Comparison of ENCODE assay signal across 21 mouse cellular contexts in genomic region chr12:56441166-56441817, GRCm38 (mm10).
DNase-seq lines count a peak whose midpoint lies in the region; ATAC-seq and TF ChIP-seq lines count a peak whose summit lies in the region.
"Had no signal": no experiment of that assay in that cellular context is flagged by ENCODE, and none has a peak within 500 bp of the region (broad histone marks: within the 10 kb centered on the region; RNA-seq: fewer than 3 reads in every experiment).

No protein-coding gene starts in this region.

- no peak for DNase-seq in midbrain, embryonic 14.5 days
- DNase-seq in cerebellum, adult 11-12 months: peak; percentile 4
- peak; percentile 16 to 18 for DNase-seq in cerebellum, postnatal 25 days
- peak; percentile 42 for DNase-seq in limb, embryonic 10.5 days (ENCODE audit: low spot score)
- no peak for DNase-seq in adrenal gland, postnatal 14 days
- DNase-seq in stomach, postnatal 0 days (ENCODE audit: low spot score): no peak
- no peak for DNase-seq in kidney, adult 2 months
- DNase-seq: layer of hippocampus, postnatal 36 days; left cerebral cortex, postnatal 4 days; lung, embryonic 14.5 days; retina, postnatal 1 day; right cerebral cortex, postnatal 4 days; thymus, adult 18-20 months had no signal

- no peak for TF ChIP-seq POLR2A in kidney, adult 2 months (IDR thresholded peaks at IDR 0.05; ENCODE audit: low read depth, low read length)

- TF ChIP-seq EP300 in stomach, postnatal 0 days (optimal IDR thresholded peaks at IDR 0.05): no peak

- H3K27ac ChIP-seq in midbrain, embryonic 15.5 days: no peak overlapping the region
- H3K27ac ChIP-seq in midbrain, embryonic 14.5 days (replicated peaks; ENCODE audit: low read depth, low read length): no peak overlapping the region
- H3K27ac ChIP-seq in limb, embryonic 10.5 days: no peak overlapping the region
- no peak overlapping the region for H3K27ac ChIP-seq in stomach, postnatal 0 days (replicated peaks)
- H3K27ac ChIP-seq in kidney, adult 2 months (ENCODE audit: insufficient read depth, low read depth, low read length): no peak overlapping the region
- H3K27ac ChIP-seq: liver, embryonic 12.5 days; macrophage; midbrain, embryonic 12.5 days had no signal

- ATAC-seq in midbrain, embryonic 15.5 days (replicated peaks): peak; percentile 45; the same call in 1 of the 2 replicates
- ATAC-seq in midbrain, embryonic 14.5 days (ENCODE audit: low FRiP score, low TSS enrichment): no peak
- ATAC-seq in stomach, postnatal 0 days (ENCODE audit: low FRiP score, low TSS enrichment): no peak
- ATAC-seq: CD4-positive, CD25-positive, alpha-beta regulatory T cell, adult 4 months; liver, embryonic 12.5 days had no signal

- 53% methylated on average over 8 of the region's 8 CpGs for WGBS in midbrain, embryonic 15.5 days
- 64% methylated on average over 8 of the region's 8 CpGs for WGBS in midbrain, embryonic 14.5 days
- 43% methylated on average over 8 of the region's 8 CpGs for WGBS in limb, embryonic 10.5 days
- 65% methylated on average over 8 of the region's 8 CpGs for WGBS in stomach, postnatal 0 days
- 48% methylated on average over 8 of the region's 8 CpGs for WGBS in kidney, adult 2 months

- no peaks in the 10 kb centered on the region for H3K36me3 ChIP-seq in midbrain, embryonic 15.5 days (replicated peaks)
- H3K36me3 ChIP-seq in midbrain, embryonic 14.5 days (ENCODE audit: control insufficient read depth, insufficient read depth, low read length): no peaks in the 10 kb centered on the region
- H3K36me3 ChIP-seq in limb, embryonic 10.5 days: no peaks in the 10 kb centered on the region
- no peaks in the 10 kb centered on the region for H3K36me3 ChIP-seq in stomach, postnatal 0 days (ENCODE audit: control insufficient read depth, insufficient read depth, low read length)
- H3K36me3 ChIP-seq in kidney, adult 2 months (ENCODE audit: control insufficient read depth, insufficient read depth, low read length): no peaks in the 10 kb centered on the region
- H3K36me3 ChIP-seq: G1E; heart, embryonic 12.5 days; liver, embryonic 12.5 days; midbrain, embryonic 12.5 days had no signal

- H3K4me1 ChIP-seq in midbrain, embryonic 15.5 days: no peaks in the 10 kb centered on the region
- H3K4me1 ChIP-seq in midbrain, embryonic 14.5 days (ENCODE audit: control insufficient read depth, insufficient read depth, low read length): no peaks in the 10 kb centered on the region
- H3K4me1 ChIP-seq in limb, embryonic 10.5 days: peaks cover 28% of the 10 kb centered on the region
- no peaks in the 10 kb centered on the region for H3K4me1 ChIP-seq in stomach, postnatal 0 days (replicated peaks; ENCODE audit: control insufficient read depth, insufficient read depth)
- H3K4me1 ChIP-seq in kidney, adult 2 months (ENCODE audit: control insufficient read depth, insufficient read depth, low read length): no peaks in the 10 kb centered on the region
- H3K4me1 ChIP-seq: heart, embryonic 12.5 days; liver, embryonic 12.5 days had no signal

- H3K4me2 ChIP-seq in midbrain, embryonic 15.5 days: no peak overlapping the region
- no peak overlapping the region for H3K4me2 ChIP-seq in midbrain, embryonic 14.5 days (ENCODE audit: low read length)
- no peak overlapping the region for H3K4me2 ChIP-seq in stomach, postnatal 0 days (replicated peaks; ENCODE audit: low read depth)
- H3K4me2 ChIP-seq: heart, embryonic 12.5 days; liver, embryonic 12.5 days; lung, embryonic 14.5 days; midbrain, embryonic 12.5 days had no signal

- H3K4me3 ChIP-seq in midbrain, embryonic 15.5 days: no peak overlapping the region
- H3K4me3 ChIP-seq in midbrain, embryonic 14.5 days (replicated peaks; ENCODE audit: low read depth, low read length): no peak overlapping the region
- H3K4me3 ChIP-seq in limb, embryonic 10.5 days: no peak overlapping the region
- H3K4me3 ChIP-seq in stomach, postnatal 0 days (ENCODE audit: low read depth, low read length): no peak overlapping the region
- H3K4me3 ChIP-seq in kidney, adult 2 months (ENCODE audit: insufficient read depth, low read depth, low read length): no peak overlapping the region
- H3K4me3 ChIP-seq: erythroblast, embryonic 14.5 days; heart, embryonic 12.5 days; liver, embryonic 12.5 days; midbrain, embryonic 12.5 days had no signal

- TF ChIP-seq CTCF in stomach, postnatal 0 days (IDR thresholded peaks at IDR 0.05; ENCODE audit: low read depth): no peak
- no peak for TF ChIP-seq CTCF in kidney, adult 2 months (conservative IDR thresholded peaks at IDR 0.05; ENCODE audit: insufficient read depth, insufficient read length, low read depth, low read length)

- no peak overlapping the region for H3K9ac ChIP-seq in midbrain, embryonic 15.5 days
- H3K9ac ChIP-seq in midbrain, embryonic 14.5 days (replicated peaks; ENCODE audit: low read length): no peak overlapping the region
- no peak overlapping the region for H3K9ac ChIP-seq in stomach, postnatal 0 days (ENCODE audit: low read length)
- H3K9ac ChIP-seq: heart, embryonic 12.5 days; liver, embryonic 12.5 days; lung, embryonic 14.5 days; midbrain, embryonic 12.5 days had no signal

- H3K27me3 ChIP-seq in midbrain, embryonic 15.5 days (replicated peaks): peaks cover 18% of the 10 kb centered on the region
- H3K27me3 ChIP-seq in midbrain, embryonic 14.5 days (ENCODE audit: control insufficient read depth, insufficient read depth, low read length): no peaks in the 10 kb centered on the region
- H3K27me3 ChIP-seq in limb, embryonic 10.5 days (ENCODE audit: low read depth, poor library complexity, severe bottlenecking): peaks cover 64% of the 10 kb centered on the region
- no peaks in the 10 kb centered on the region for H3K27me3 ChIP-seq in stomach, postnatal 0 days (ENCODE audit: control insufficient read depth, insufficient read depth, low read length)
- H3K27me3 ChIP-seq in kidney, adult 2 months (replicated peaks; ENCODE audit: control insufficient read depth, insufficient read depth, low read length): no peaks in the 10 kb centered on the region
- H3K27me3 ChIP-seq: heart, embryonic 12.5 days; liver, embryonic 12.5 days had no signal

- H3K9me3 ChIP-seq in midbrain, embryonic 15.5 days: no peaks in the 10 kb centered on the region
- no peaks in the 10 kb centered on the region for H3K9me3 ChIP-seq in midbrain, embryonic 14.5 days (ENCODE audit: control insufficient read depth, low read length)
- H3K9me3 ChIP-seq in limb, embryonic 10.5 days (replicated peaks): no peaks in the 10 kb centered on the region
- H3K9me3 ChIP-seq in stomach, postnatal 0 days (ENCODE audit: control insufficient read depth, low read length): no peaks in the 10 kb centered on the region
- H3K9me3 ChIP-seq: G1E; heart, embryonic 12.5 days; liver, embryonic 12.5 days; midbrain, embryonic 12.5 days had no signal

Comparison
In these comparisons a context has a peak if more than half of its experiments do, and no peak if none do; other contexts are left out.
1. DNase-seq: peak in cerebellum, adult 11-12 months (single experiment), cerebellum, postnatal 25 days (2 of 2) and limb, embryonic 10.5 days (single experiment); none in midbrain, embryonic 14.5 days (single experiment), adrenal gland, postnatal 14 days (single experiment), stomach, postnatal 0 days (single experiment) and kidney, adult 2 months (single experiment).